Mouse (Mus musculus): ENCODE measurements around the gene Cbs. TPM values are rescaled to one million over a fixed set of nuclear protein-coding genes. Genes with fewer than 3 reads are reported as not detected.

Cbs gene
- total and polyA plus RNA-seq, 3 experiments, result 1.2 to 1.9 (median 1.4) TPM

GRCm38 (mm10) chr17:31646199-31647002 is 9.4 kb upstream of the Cbs start:
- Histone ChIP-seq H3K4me2 (ENCODE audit: insufficient read depth, low read depth, poor library complexity, severe bottlenecking) (no peak overlapping the region), H3K4me1 (ENCODE audit: control insufficient read depth in 1 of 2, insufficient read depth in 2 of 2) (no peaks in the 10 kb centered on the region), H3K9ac (ENCODE audit: insufficient read depth, low read depth) (no peak overlapping the region), H3K79me2 (replicated peaks; ENCODE audit: control insufficient read depth, extremely low read depth, insufficient read depth, poor library complexity, severe bottlenecking) (no peaks in the 10 kb centered on the region), H3K27ac (ENCODE audit: insufficient read depth, low read depth) (no peak overlapping the region), H3K36me3 (replicated peaks in 1 of 2; ENCODE audit: control insufficient read depth in 1 of 2, insufficient read depth in 1 of 2, low read length in 1 of 2) (peaks cover 50 to 52% of the 10 kb centered on the region in 2 experiments), H3K4me3 (replicated peaks in 1 of 3; ENCODE audit: low read depth in 2 of 3, low read length in 2 of 3, poor library complexity in 1 of 3) (no peak overlapping the region), H3K9me3 (replicated peaks; ENCODE audit: low read length) (peaks cover 3% of the 10 kb centered on the region), H3K27me3 (replicated peaks) (no peaks in the 10 kb centered on the region)
- dilution Hi-C loops (cut with MboI; ENCODE audit: extremely low pct_ligation_motif_present, extremely low pct_unique_long_range_greater_than_20kb, low sequenced_read_pairs), result no loop called here
- no peak for DNase-seq (ENCODE audit: extremely low read depth)
- in situ Hi-C loops (cut with MboI; ENCODE audit: low pct_ligation_motif_present, low pct_unique_long_range_greater_than_20kb, low sequenced_read_pairs), result loop anchor here (25.0 kb wide), 1 partner anchor 284 kb away; no protein-coding TSS in a partner anchor
- TF ChIP-seq SIN3A (IDR thresholded peaks at IDR 0.05; ENCODE audit: low read length) (no peak), POLR2A (IDR thresholded peaks at IDR 0.05; ENCODE audit: low read depth, low read length) (peak; percentile 44; the same call in 1 of the 2 replicates), POLR2AphosphoS2 (IDR thresholded peaks at IDR 0.05; ENCODE audit: low read depth, low read length) (peak; percentile 69; the same call in 1 of the 2 replicates), IRF4 (IDR thresholded peaks at IDR 0.05; ENCODE audit: low read depth, low read length) (no peak), RCOR1 (conservative IDR thresholded peaks at IDR 0.05; ENCODE audit: low read depth, low read length) (no peak), MAFK (IDR thresholded peaks at IDR 0.05; ENCODE audit: insufficient replicate concordance, low read length) (no peak), TCF12 (IDR thresholded peaks at IDR 0.05; ENCODE audit: low read depth, low read length) (no peak)

GRCm38 (mm10) chr17:31642913-31643312 is 5.9 kb upstream of the Cbs start:
- DNase-seq (ENCODE audit: extremely low read depth), result no peak
- dilution Hi-C loops (cut with MboI; ENCODE audit: extremely low pct_ligation_motif_present, extremely low pct_unique_long_range_greater_than_20kb, low sequenced_read_pairs), result no loop called here
- TF ChIP-seq MAFK (IDR thresholded peaks at IDR 0.05; ENCODE audit: insufficient replicate concordance, low read length), result no peak
- Histone ChIP-seq H3K27me3 (replicated peaks) (peaks cover 13% of the 10 kb centered on the region), H3K4me3 (replicated peaks in 1 of 3; ENCODE audit: low read depth in 2 of 3, low read length in 2 of 3, poor library complexity in 1 of 3) (no peak overlapping the region), H3K4me1 (ENCODE audit: control insufficient read depth in 1 of 2, insufficient read depth in 2 of 2) (no peaks in the 10 kb centered on the region), H3K79me2 (replicated peaks; ENCODE audit: control insufficient read depth, extremely low read depth, insufficient read depth, poor library complexity, severe bottlenecking) (no peaks in the 10 kb centered on the region), H3K9ac (ENCODE audit: insufficient read depth, low read depth) (no peak overlapping the region), H3K9me3 (replicated peaks; ENCODE audit: low read length) (peaks cover 3% of the 10 kb centered on the region), H3K27ac (ENCODE audit: insufficient read depth, low read depth) (no peak overlapping the region), H3K4me2 (ENCODE audit: insufficient read depth, low read depth, poor library complexity, severe bottlenecking) (no peak overlapping the region), H3K36me3 (replicated peaks in 1 of 2; ENCODE audit: control insufficient read depth in 1 of 2, insufficient read depth in 1 of 2, low read length in 1 of 2) (peaks cover 17% of the 10 kb centered on the region in 2 experiments)
- in situ Hi-C loops (cut with MboI; ENCODE audit: low pct_ligation_motif_present, low pct_unique_long_range_greater_than_20kb, low sequenced_read_pairs), result loop anchor here (25.0 kb wide), 1 partner anchor 281 kb away; no protein-coding TSS in a partner anchor

GRCm38 (mm10) chr17:31642331-31642730 is 5.3 kb upstream of the Cbs start:
- H3K4me2 ChIP-seq (ENCODE audit: insufficient read depth, low read depth, poor library complexity, severe bottlenecking), result no peak overlapping the region
- peaks cover 19% of the 10 kb centered on the region for H3K27me3 ChIP-seq (replicated peaks)
- no peak overlapping the region for H3K27ac ChIP-seq (ENCODE audit: insufficient read depth, low read depth)
- no peaks in the 10 kb centered on the region for H3K79me2 ChIP-seq (replicated peaks; ENCODE audit: control insufficient read depth, extremely low read depth, insufficient read depth, poor library complexity, severe bottlenecking)
- H3K4me1 ChIP-seq (ENCODE audit: control insufficient read depth in 1 of 2, insufficient read depth in 2 of 2), result peaks cover 0 to 5% of the 10 kb centered on the region in 2 experiments; a peak in 2 of 4 replicates
- no peak overlapping the region for H3K4me3 ChIP-seq (replicated peaks in 1 of 3; ENCODE audit: low read depth in 2 of 3, low read length in 2 of 3, poor library complexity in 1 of 3)
- no peak for DNase-seq (ENCODE audit: extremely low read depth)
- H3K36me3 ChIP-seq (replicated peaks in 1 of 2; ENCODE audit: control insufficient read depth in 1 of 2, insufficient read depth in 1 of 2, low read length in 1 of 2), result peaks cover 11% of the 10 kb centered on the region in 2 experiments
- TF ChIP-seq MEF2A (IDR thresholded peaks at IDR 0.05; ENCODE audit: borderline replicate concordance, low read depth, low read length) (no peak), NELFE (IDR thresholded peaks at IDR 0.05; ENCODE audit: low read depth, low read length) (no peak), ZC3H11A (IDR thresholded peaks at IDR 0.05; ENCODE audit: low read depth, low read length) (no peak), USF2 (conservative IDR thresholded peaks at IDR 0.05; ENCODE audit: low read depth, low read length) (no peak), ZNF384 (IDR thresholded peaks at IDR 0.05; ENCODE audit: low read depth, low read length) (no peak), ZKSCAN1 (IDR thresholded peaks at IDR 0.05; ENCODE audit: borderline replicate concordance, low read depth, low read length) (no peak), MAZ (IDR thresholded peaks at IDR 0.05; ENCODE audit: low read depth, low read length) (no peak), POLR2A (IDR thresholded peaks at IDR 0.05; ENCODE audit: low read depth, low read length) (no peak), MAX (IDR thresholded peaks at IDR 0.05; ENCODE audit: low read length) (no peak), EP300 (IDR thresholded peaks at IDR 0.05; ENCODE audit: low read length) (no peak), PAX5 (IDR thresholded peaks at IDR 0.05; ENCODE audit: low read length) (no peak), RAD21 (IDR thresholded peaks at IDR 0.05; ENCODE audit: low read depth, low read length) (no peak), SIN3A (IDR thresholded peaks at IDR 0.05; ENCODE audit: low read length) (no peak), RCOR1 (conservative IDR thresholded peaks at IDR 0.05; ENCODE audit: low read depth, low read length) (no peak), ETS1 (conservative IDR thresholded peaks at IDR 0.05; ENCODE audit: low read depth, low read length) (no peak), IRF4 (IDR thresholded peaks at IDR 0.05; ENCODE audit: low read depth, low read length) (no peak), KAT2A (IDR thresholded peaks at IDR 0.05; ENCODE audit: insufficient replicate concordance, low read length) (no peak), GABPA (IDR thresholded peaks at IDR 0.05; ENCODE audit: insufficient replicate concordance, low read depth, low read length) (no peak), USF1 (IDR thresholded peaks at IDR 0.05; ENCODE audit: low read depth, low read length) (no peak), TCF12 (IDR thresholded peaks at IDR 0.05; ENCODE audit: low read depth, low read length) (no peak)
- peaks cover 3% of the 10 kb centered on the region for H3K9me3 ChIP-seq (replicated peaks; ENCODE audit: low read length)
- in situ Hi-C loops (cut with MboI; ENCODE audit: low pct_ligation_motif_present, low pct_unique_long_range_greater_than_20kb, low sequenced_read_pairs), result loop anchor here (25.0 kb wide), 1 partner anchor 280 kb away; no protein-coding TSS in a partner anchor
- dilution Hi-C loops (cut with MboI; ENCODE audit: extremely low pct_ligation_motif_present, extremely low pct_unique_long_range_greater_than_20kb, low sequenced_read_pairs), result no loop called here
- no peak overlapping the region for H3K9ac ChIP-seq (ENCODE audit: insufficient read depth, low read depth)

All from CH12.LX (cell line).